Mouse (Mus musculus): Measurements from ENCODE around the gene Tsku.

Gene Tsku

GRCm38 (mm10) chr7:98361063-98361652, at the start of gene Tsku:
TSS of gene Tsku (minus strand) at chr7:98361328.
- peak; percentile 98 for DNase-seq (ENCODE audit: low read depth, low spot score)

- no peak for DNase-seq (ENCODE audit: low read depth, low spot score)
Observed at GRCm38 (mm10) chr7:98407615-98408014, 46.5 kb upstream of the Tsku start.

GRCm38 (mm10) chr7:98403996-98404395, 42.9 kb upstream of the Tsku start:
- no peak for DNase-seq (ENCODE audit: low read depth, low spot score)

GRCm38 (mm10) chr7:98402582-98403574, 41.8 kb upstream of the Tsku start:
- no peak for DNase-seq (ENCODE audit: low read depth, low spot score)

GRCm38 (mm10) chr7:98392466-98393201, 31.5 kb upstream of the Tsku start:
- no peak for DNase-seq (ENCODE audit: low read depth, low spot score)

GRCm38 (mm10) chr7:98391351-98391936, 30.3 kb upstream of the Tsku start:
- DNase-seq (ENCODE audit: low read depth, low spot score), result no peak

GRCm38 (mm10) chr7:98390486-98390885, 29.4 kb upstream of the Tsku start:
- no peak for DNase-seq (ENCODE audit: low read depth, low spot score)

GRCm38 (mm10) chr7:98389656-98390055, 28.5 kb upstream of the Tsku start:
- no peak for DNase-seq (ENCODE audit: low read depth, low spot score)

GRCm38 (mm10) chr7:98388881-98389501, 27.9 kb upstream of the Tsku start:
- no peak for DNase-seq (ENCODE audit: low read depth, low spot score)

- no peak for DNase-seq (ENCODE audit: low read depth, low spot score)
Observed at GRCm38 (mm10) chr7:98387201-98387600, 26.1 kb upstream of the Tsku start.

GRCm38 (mm10) chr7:98385168-98385567, 24.0 kb upstream of the Tsku start:
- DNase-seq (ENCODE audit: low read depth, low spot score), result no peak

GRCm38 (mm10) chr7:98383337-98383736, 22.2 kb upstream of the Tsku start:
- DNase-seq (ENCODE audit: low read depth, low spot score), result no peak

- no peak for DNase-seq (ENCODE audit: low read depth, low spot score)
Observed at GRCm38 (mm10) chr7:98382784-98383183, 21.7 kb upstream of the Tsku start.

- no peak for DNase-seq (ENCODE audit: low read depth, low spot score)
Observed at GRCm38 (mm10) chr7:98380224-98380925, 19.2 kb upstream of the Tsku start.

GRCm38 (mm10) chr7:98379232-98379631, 18.1 kb upstream of the Tsku start:
- DNase-seq (ENCODE audit: low read depth, low spot score), result no peak

- no peak for DNase-seq (ENCODE audit: low read depth, low spot score)
Observed at GRCm38 (mm10) chr7:98377257-98377656, 16.1 kb upstream of the Tsku start.

- no peak for DNase-seq (ENCODE audit: low read depth, low spot score)
Observed at GRCm38 (mm10) chr7:98371161-98371560, 10.0 kb upstream of the Tsku start.

GRCm38 (mm10) chr7:98369762-98370369, 8.7 kb upstream of the Tsku start:
- DNase-seq (ENCODE audit: low read depth, low spot score), result peak; percentile 81

GRCm38 (mm10) chr7:98361662-98362061, 534 bp upstream of the Tsku start:
- DNase-seq (ENCODE audit: low read depth, low spot score), result no peak

- DNase-seq (ENCODE audit: low read depth, low spot score), result no peak
Observed at GRCm38 (mm10) chr7:98360621-98360990, 522 bp downstream of the Tsku start.
